Mouse (Mus musculus): Measurements from ENCODE around the gene Defb33. TPM values are rescaled to one million over a fixed set of nuclear protein-coding genes. Genes with fewer than 3 reads are reported as not detected.

Gene Defb33
- not detected in 2 replicates for polyA plus RNA-seq (2012; rRNA removed)

GRCm38 (mm10) chr8:20892369-20892768, at the start of gene Defb33:
Defb33 (plus strand) TSS chr8:20892669.

GRCm38 (mm10) chr8:20902527-20902926, 10.1 kb downstream of the Defb33 start, which contains the start of gene Gm15056:
Gm15056 (minus strand) TSS chr8:20902627.

GRCm38 (mm10) chr8:20921971-20922370, 29.5 kb downstream of the Defb33 start, which contains the start of gene Gm6040:
Gm6040 (minus strand) TSS chr8:20922071.

GRCm38 (mm10) chr8:20944610-20945009, 52.1 kb downstream of the Defb33 start, which contains the start of gene AY761185:
AY761185 (minus strand) TSS chr8:20944710.

Other genes starting within 250 kb of the Defb33 start
- not detected in 2 replicates for gene Gm15056, start 10.0 kb downstream of the Defb33 start, polyA plus RNA-seq (2012; rRNA removed)
- gene Gm6040, start 29.4 kb downstream of the Defb33 start, polyA plus RNA-seq (2012; rRNA removed) = not detected in 2 replicates
- gene AY761185, start 52.0 kb downstream of the Defb33 start, polyA plus RNA-seq (2012; rRNA removed) = 1.5 TPM in 1 of 2 replicates, not detected in the other
- not detected in 2 replicates for gene Defa21, start 132.9 kb downstream of the Defb33 start, polyA plus RNA-seq (2012; rRNA removed)
- gene Defa23, start 162.4 kb downstream of the Defb33 start, polyA plus RNA-seq (2012; rRNA removed) = not detected in 2 replicates
- not detected in 2 replicates for gene Defa35, start 172.4 kb downstream of the Defb33 start, polyA plus RNA-seq (2012; rRNA removed)
- not detected in 2 replicates for gene Defa25, start 191.8 kb downstream of the Defb33 start, polyA plus RNA-seq (2012; rRNA removed)
- not detected in 2 replicates for gene Gm14851, start 203.4 kb downstream of the Defb33 start, polyA plus RNA-seq (2012; rRNA removed)
- not detected in 2 replicates for gene Defa30, start 242.0 kb downstream of the Defb33 start, polyA plus RNA-seq (2012; rRNA removed)